Mouse (Mus musculus): ENCODE results near the gene 1810049J17Rik. TPM values are rescaled to one million over a fixed set of nuclear protein-coding genes. Genes with fewer than 3 reads are reported as not detected.

Gene 1810049J17Rik
- polyA plus RNA-seq, 1 experiment from 2014 or later = 2.0 TPM

- ATAC-seq (ENCODE audit: low FRiP score) (no peak), DNase-seq (ENCODE audit: low spot score) (no peak)
- no peak overlapping the region for H3K27ac ChIP-seq
- no peak overlapping the region for H3K9ac ChIP-seq
- no peaks in the 10 kb centered on the region for H3K36me3 ChIP-seq (replicated peaks; ENCODE audit: control insufficient read depth, insufficient read depth)
- no peaks in the 10 kb centered on the region for H3K9me3 ChIP-seq (ENCODE audit: control insufficient read depth, low read length)
- WGBS = 70% methylated on average over 8 of the region's 8 CpGs
- H3K4me1 ChIP-seq (replicated peaks; ENCODE audit: control insufficient read depth, insufficient read depth, low read length) = no peaks in the 10 kb centered on the region
- H3K27me3 ChIP-seq (ENCODE audit: control insufficient read depth, insufficient read depth, low read length) = no peaks in the 10 kb centered on the region
- no peak overlapping the region for H3K4me2 ChIP-seq (replicated peaks)
- no peak overlapping the region for H3K4me3 ChIP-seq (replicated peaks; ENCODE audit: low read length)
These were observed 15.3 kb downstream of the 1810049J17Rik start for GRCm38 (mm10) chr15:12306188-12307071.

GRCm38 (mm10) chr15:12301771-12302170 is 19.9 kb downstream of the 1810049J17Rik start:
- Histone ChIP-seq H3K9me3 (ENCODE audit: control insufficient read depth, low read length) (no peaks in the 10 kb centered on the region), H3K27me3 (ENCODE audit: control insufficient read depth, insufficient read depth, low read length) (no peaks in the 10 kb centered on the region), H3K4me2 (replicated peaks) (no peak overlapping the region), H3K36me3 (replicated peaks; ENCODE audit: control insufficient read depth, insufficient read depth) (no peaks in the 10 kb centered on the region), H3K4me3 (replicated peaks; ENCODE audit: low read length) (no peak overlapping the region), H3K27ac (no peak overlapping the region), H3K9ac (no peak overlapping the region), H3K4me1 (replicated peaks; ENCODE audit: control insufficient read depth, insufficient read depth, low read length) (no peaks in the 10 kb centered on the region)
- 71% methylated on average over 5 of the region's 6 CpGs for WGBS
- DNase-seq (ENCODE audit: low spot score) (no peak), ATAC-seq (ENCODE audit: low FRiP score) (no peak)

GRCm38 (mm10) chr15:12298231-12298737 is 23.4 kb downstream of the 1810049J17Rik start:
- Histone ChIP-seq H3K4me1 (replicated peaks; ENCODE audit: control insufficient read depth, insufficient read depth, low read length) (no peaks in the 10 kb centered on the region), H3K4me3 (replicated peaks; ENCODE audit: low read length) (no peak overlapping the region), H3K9me3 (ENCODE audit: control insufficient read depth, low read length) (no peaks in the 10 kb centered on the region), H3K27ac (no peak overlapping the region), H3K27me3 (ENCODE audit: control insufficient read depth, insufficient read depth, low read length) (no peaks in the 10 kb centered on the region), H3K9ac (no peak overlapping the region), H3K36me3 (replicated peaks; ENCODE audit: control insufficient read depth, insufficient read depth) (no peaks in the 10 kb centered on the region), H3K4me2 (replicated peaks) (no peak overlapping the region)
- 88% methylated on average over 7 of the region's 7 CpGs for WGBS
- DNase-seq (ENCODE audit: low spot score) = no peak
- ATAC-seq (ENCODE audit: low FRiP score) = no peak

- no peak overlapping the region for H3K4me3 ChIP-seq (replicated peaks; ENCODE audit: low read length)
- H3K9me3 ChIP-seq (ENCODE audit: control insufficient read depth, low read length) = no peaks in the 10 kb centered on the region
- H3K9ac ChIP-seq = no peak overlapping the region
- 68% methylated on average over 2 of the region's 2 CpGs for WGBS
- DNase-seq (ENCODE audit: low spot score) (no peak), ATAC-seq (ENCODE audit: low FRiP score) (no peak)
- no peaks in the 10 kb centered on the region for H3K36me3 ChIP-seq (replicated peaks; ENCODE audit: control insufficient read depth, insufficient read depth)
- H3K4me2 ChIP-seq (replicated peaks) = no peak overlapping the region
- no peaks in the 10 kb centered on the region for H3K27me3 ChIP-seq (ENCODE audit: control insufficient read depth, insufficient read depth, low read length)
- H3K4me1 ChIP-seq (replicated peaks; ENCODE audit: control insufficient read depth, insufficient read depth, low read length) = no peaks in the 10 kb centered on the region
- H3K27ac ChIP-seq = no peak overlapping the region
These were observed 25.5 kb downstream of the 1810049J17Rik start for GRCm38 (mm10) chr15:12296228-12296627.

- no peaks in the 10 kb centered on the region for H3K9me3 ChIP-seq (ENCODE audit: control insufficient read depth, low read length)
- H3K4me1 ChIP-seq (replicated peaks; ENCODE audit: control insufficient read depth, insufficient read depth, low read length) = no peaks in the 10 kb centered on the region
- ATAC-seq (ENCODE audit: low FRiP score) (no peak), DNase-seq (ENCODE audit: low spot score) (no peak)
- H3K4me3 ChIP-seq (replicated peaks; ENCODE audit: low read length) = no peak overlapping the region
- H3K27me3 ChIP-seq (ENCODE audit: control insufficient read depth, insufficient read depth, low read length) = no peaks in the 10 kb centered on the region
- WGBS = 92% methylated on average over 2 of the region's 2 CpGs
- H3K27ac ChIP-seq = no peak overlapping the region
- H3K9ac ChIP-seq = no peak overlapping the region
- no peak overlapping the region for H3K4me2 ChIP-seq (replicated peaks)
- no peaks in the 10 kb centered on the region for H3K36me3 ChIP-seq (replicated peaks; ENCODE audit: control insufficient read depth, insufficient read depth)
These were observed 29.9 kb downstream of the 1810049J17Rik start for GRCm38 (mm10) chr15:12291757-12292156.

GRCm38 (mm10) chr15:12290330-12290729 is 31.4 kb downstream of the 1810049J17Rik start:
- H3K36me3 ChIP-seq (replicated peaks; ENCODE audit: control insufficient read depth, insufficient read depth) = no peaks in the 10 kb centered on the region
- DNase-seq (ENCODE audit: low spot score) (no peak), ATAC-seq (ENCODE audit: low FRiP score) (no peak)
- no peak overlapping the region for H3K9ac ChIP-seq
- 86% methylated on average over 7 of the region's 7 CpGs for WGBS
- H3K4me2 ChIP-seq (replicated peaks) = no peak overlapping the region
- H3K27ac ChIP-seq = no peak overlapping the region
- no peak overlapping the region for H3K4me3 ChIP-seq (replicated peaks; ENCODE audit: low read length)
- no peaks in the 10 kb centered on the region for H3K9me3 ChIP-seq (ENCODE audit: control insufficient read depth, low read length)
- H3K27me3 ChIP-seq (ENCODE audit: control insufficient read depth, insufficient read depth, low read length) = no peaks in the 10 kb centered on the region
- no peaks in the 10 kb centered on the region for H3K4me1 ChIP-seq (replicated peaks; ENCODE audit: control insufficient read depth, insufficient read depth, low read length)

- DNase-seq (ENCODE audit: low spot score) = no peak
- H3K9ac ChIP-seq = no peak overlapping the region
- H3K9me3 ChIP-seq (ENCODE audit: control insufficient read depth, low read length) = no peaks in the 10 kb centered on the region
- H3K27ac ChIP-seq = 0 out of 2 replicates have a peak overlapping the region, but pooled peaks have one; percentile 2
- H3K4me2 ChIP-seq (replicated peaks) = no peak overlapping the region
- no peaks in the 10 kb centered on the region for H3K36me3 ChIP-seq (replicated peaks; ENCODE audit: control insufficient read depth, insufficient read depth)
- no peaks in the 10 kb centered on the region for H3K27me3 ChIP-seq (ENCODE audit: control insufficient read depth, insufficient read depth, low read length)
- ATAC-seq (ENCODE audit: low FRiP score) = no peak
- 83% methylated on average over 5 of the region's 5 CpGs for WGBS
- no peaks in the 10 kb centered on the region for H3K4me1 ChIP-seq (replicated peaks; ENCODE audit: control insufficient read depth, insufficient read depth, low read length)
- no peak overlapping the region for H3K4me3 ChIP-seq (replicated peaks; ENCODE audit: low read length)
These were observed 36.2 kb downstream of the 1810049J17Rik start for GRCm38 (mm10) chr15:12285535-12285809.

- Histone ChIP-seq H3K4me3 (replicated peaks; ENCODE audit: low read length) (no peak overlapping the region), H3K9ac (no peak overlapping the region), H3K36me3 (replicated peaks; ENCODE audit: control insufficient read depth, insufficient read depth) (no peaks in the 10 kb centered on the region), H3K27ac (0 out of 2 replicates have a peak overlapping the region, but pooled peaks have one; percentile 2), H3K4me1 (replicated peaks; ENCODE audit: control insufficient read depth, insufficient read depth, low read length) (no peaks in the 10 kb centered on the region), H3K9me3 (ENCODE audit: control insufficient read depth, low read length) (no peaks in the 10 kb centered on the region), H3K27me3 (ENCODE audit: control insufficient read depth, insufficient read depth, low read length) (no peaks in the 10 kb centered on the region), H3K4me2 (replicated peaks) (no peak overlapping the region)
- ATAC-seq (ENCODE audit: low FRiP score) (no peak), DNase-seq (ENCODE audit: low spot score) (no peak)
- WGBS = 80% methylated on average over 6 of the region's 6 CpGs
These were observed 36.7 kb downstream of the 1810049J17Rik start for GRCm38 (mm10) chr15:12284794-12285534.

GRCm38 (mm10) chr15:12279816-12280215 is 41.9 kb downstream of the 1810049J17Rik start:
- H3K27ac ChIP-seq = no peak overlapping the region
- H3K9ac ChIP-seq = no peak overlapping the region
- H3K4me2 ChIP-seq (replicated peaks) = no peak overlapping the region
- H3K9me3 ChIP-seq (ENCODE audit: control insufficient read depth, low read length) = no peaks in the 10 kb centered on the region
- no peaks in the 10 kb centered on the region for H3K36me3 ChIP-seq (replicated peaks; ENCODE audit: control insufficient read depth, insufficient read depth)
- DNase-seq (ENCODE audit: low spot score) = no peak
- no peak for ATAC-seq (ENCODE audit: low FRiP score)
- no peaks in the 10 kb centered on the region for H3K27me3 ChIP-seq (ENCODE audit: control insufficient read depth, insufficient read depth, low read length)
- H3K4me3 ChIP-seq (replicated peaks; ENCODE audit: low read length) = no peak overlapping the region
- H3K4me1 ChIP-seq (replicated peaks; ENCODE audit: control insufficient read depth, insufficient read depth, low read length) = no peaks in the 10 kb centered on the region
- 92% methylated on average over 1 of the region's 1 CpGs for WGBS
